20 mouse cellular contexts compared by ENCODE assay signal in the genomic region with DNA sequence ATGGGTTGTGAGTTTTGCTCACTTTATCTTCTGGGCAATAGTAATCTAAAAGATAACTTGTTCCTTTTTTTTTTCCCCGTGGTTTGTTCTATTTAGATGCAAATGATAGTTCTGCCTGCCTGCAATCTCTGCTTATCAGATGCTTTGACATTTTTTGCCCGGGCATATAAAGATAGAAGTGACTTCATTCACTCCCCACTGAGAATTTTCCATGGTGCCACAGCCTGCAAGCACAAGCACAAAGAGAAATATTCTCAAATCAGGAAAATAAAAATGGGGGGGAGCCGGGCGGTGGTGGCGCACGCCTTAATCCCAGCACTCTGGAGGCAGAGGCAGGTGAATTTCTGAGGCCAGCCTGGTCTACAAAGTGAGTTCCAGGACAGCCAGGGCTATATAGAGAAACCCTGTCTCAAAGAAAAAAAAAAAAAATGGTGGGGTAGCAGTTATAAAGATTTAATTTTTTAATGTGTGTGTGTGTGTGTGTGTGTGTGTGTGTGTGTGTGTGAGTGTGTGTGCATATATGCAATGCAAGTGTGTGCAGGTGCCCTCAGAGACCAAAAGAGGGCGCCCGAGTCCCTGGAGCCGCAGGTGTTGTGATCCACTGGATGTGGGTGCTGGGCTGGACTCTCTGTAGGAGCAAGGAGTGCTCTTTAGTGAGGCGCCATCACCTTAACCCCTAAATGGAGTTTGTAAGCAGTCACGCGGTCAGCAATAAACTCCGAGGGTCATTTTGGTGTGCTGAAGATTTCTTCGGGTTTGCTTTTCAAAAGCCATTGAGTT. TPM values are rescaled to one million over a fixed set of nuclear protein-coding genes. Genes with fewer than 3 reads are reported as not detected.
DNase-seq lines count a peak whose midpoint lies in the region; ATAC-seq and TF ChIP-seq lines count a peak whose summit lies in the region.
"Had no signal": no experiment of that assay in that cellular context is flagged by ENCODE, and none has a peak within 500 bp of the region (broad histone marks: within the 10 kb centered on the region; RNA-seq: fewer than 3 reads in every experiment).

No protein-coding gene starts in this region.

- H3K4me1 ChIP-seq in midbrain, postnatal 0 days (ENCODE audit: insufficient read depth, low read length), result no peaks in the 10 kb centered on the region; the same call in 1 of the 2 replicates
- peaks cover 16% of the 10 kb centered on the region; the same call in 1 of the 2 replicates for H3K4me1 ChIP-seq in midbrain, embryonic 16.5 days (ENCODE audit: control insufficient read depth, insufficient read depth, low read length)
- H3K4me1 ChIP-seq in ES-Bruce4 (ENCODE audit: control insufficient read depth, insufficient read depth, low read length), result no peaks in the 10 kb centered on the region
- H3K4me1 ChIP-seq in lung, adult 2 months (ENCODE audit: control insufficient read depth, insufficient read depth, low read length), result peaks cover 18% of the 10 kb centered on the region

- peak; percentile 13; the same call in 1 of the 2 replicates for TF ChIP-seq CTCF in midbrain, postnatal 0 days (IDR thresholded peaks at IDR 0.05)
- peak; percentile 30 for TF ChIP-seq CTCF in ES-Bruce4 (IDR thresholded peaks at IDR 0.05; ENCODE audit: low read depth, low read length)
- no peak for TF ChIP-seq CTCF in lung, adult 2 months (IDR thresholded peaks at IDR 0.05; ENCODE audit: insufficient read depth, low read length)

- no peaks in the 10 kb centered on the region for H3K27me3 ChIP-seq in midbrain, postnatal 0 days (ENCODE audit: insufficient read depth, low read length)
- H3K27me3 ChIP-seq in midbrain, embryonic 16.5 days (ENCODE audit: control insufficient read depth, insufficient read depth, low read depth, low read length), result no peaks in the 10 kb centered on the region
- no peaks in the 10 kb centered on the region for H3K27me3 ChIP-seq in ES-Bruce4 (ENCODE audit: control insufficient read depth, insufficient read depth, low read length, poor library complexity, severe bottlenecking)
- H3K27me3 ChIP-seq: forebrain, embryonic 13.5 days; hindbrain, embryonic 12.5 days; intestine, embryonic 15.5 days had no signal

- no peaks in the 10 kb centered on the region for H3K36me3 ChIP-seq in midbrain, postnatal 0 days (ENCODE audit: insufficient read depth, low read length)
- H3K36me3 ChIP-seq in midbrain, embryonic 16.5 days (ENCODE audit: control insufficient read depth, insufficient read depth, low read length), result no peaks in the 10 kb centered on the region
- no peaks in the 10 kb centered on the region for H3K36me3 ChIP-seq in ES-Bruce4 (ENCODE audit: control insufficient read depth, insufficient read depth, low read length, poor library complexity, severe bottlenecking)
- H3K36me3 ChIP-seq: hindbrain, embryonic 12.5 days; intestine, embryonic 15.5 days had no signal

- peak; percentile 69 for DNase-seq in cerebellum, adult 9-10 months
- DNase-seq in cerebellum, postnatal 14 days, result no peak
- no peak for DNase-seq in midbrain, postnatal 0 days (ENCODE audit: low spot score)
- peak; percentile 85 for DNase-seq in brain, adult 2 months (ENCODE audit: low read depth, low spot score)
- no peak for DNase-seq in neural tube, embryonic 10.5 days (ENCODE audit: extremely low spot score, low spot score)
- DNase-seq in lung, adult 2 months, result no peak
- DNase-seq: adrenal gland, adult 8-10 months; cerebellum, adult 11 months; gastrocnemius, postnatal 10 days; heart, postnatal 36 days; thymus, adult 18-20 months; thymus, postnatal 36 days had no signal

- no peaks in the 10 kb centered on the region for H3K9me3 ChIP-seq in midbrain, postnatal 0 days (ENCODE audit: low read length)
- H3K9me3 ChIP-seq in midbrain, embryonic 16.5 days (replicated peaks; ENCODE audit: control insufficient read depth, low read length, poor library complexity, severe bottlenecking), result no peaks in the 10 kb centered on the region
- H3K9me3 ChIP-seq in ES-Bruce4 (replicated peaks; ENCODE audit: control insufficient read depth, insufficient read depth, low read length, poor library complexity, severe bottlenecking), result no peaks in the 10 kb centered on the region
- H3K9me3 ChIP-seq: forebrain, embryonic 13.5 days; hindbrain, embryonic 12.5 days; intestine, embryonic 15.5 days had no signal

- H3K4me2 ChIP-seq in midbrain, postnatal 0 days (ENCODE audit: low read depth, low read length, poor library complexity, severe bottlenecking), result no peak overlapping the region
- no peak overlapping the region for H3K4me2 ChIP-seq in midbrain, embryonic 16.5 days (ENCODE audit: low read length)
- H3K4me2 ChIP-seq: forebrain, embryonic 13.5 days; hindbrain, embryonic 12.5 days; intestine, embryonic 15.5 days; midbrain, embryonic 11.5 days had no signal

- no peak for ATAC-seq in midbrain, postnatal 0 days (ENCODE audit: low FRiP score)
- ATAC-seq in midbrain, embryonic 16.5 days, result no peak
- ATAC-seq: forebrain, embryonic 13.5 days; hindbrain, postnatal 0 days; intestine, embryonic 15.5 days had no signal

- TF ChIP-seq POLR2A in ES-Bruce4 (IDR thresholded peaks at IDR 0.05; ENCODE audit: insufficient read depth, low read length), result no peak
- TF ChIP-seq POLR2A in lung, adult 2 months (IDR thresholded peaks at IDR 0.05; ENCODE audit: borderline replicate concordance, extremely low read depth, low read depth, low read length), result no peak

- no peak overlapping the region for H3K9ac ChIP-seq in midbrain, postnatal 0 days (replicated peaks; ENCODE audit: low read length, poor library complexity, severe bottlenecking)
- H3K9ac ChIP-seq in midbrain, embryonic 16.5 days (ENCODE audit: low read depth, low read length), result no peak overlapping the region
- H3K9ac ChIP-seq in ES-Bruce4 (ENCODE audit: low read depth, poor library complexity, severe bottlenecking), result no peak overlapping the region
- H3K9ac ChIP-seq: forebrain, embryonic 13.5 days; hindbrain, embryonic 12.5 days; intestine, embryonic 15.5 days had no signal

- WGBS in midbrain, postnatal 0 days, result 85% methylated on average over 14 of the region's 14 CpGs
- WGBS in midbrain, embryonic 16.5 days, result 91% methylated on average over 14 of the region's 14 CpGs
- 89% methylated on average over 14 of the region's 14 CpGs for WGBS in lung, adult 2 months

- TF ChIP-seq EP300 in ES-Bruce4 (IDR thresholded peaks at IDR 0.05; ENCODE audit: insufficient read depth, low read depth, low read length), result no peak

- no peak overlapping the region for H3K27ac ChIP-seq in midbrain, postnatal 0 days (ENCODE audit: low read depth, low read length)
- H3K27ac ChIP-seq in midbrain, embryonic 16.5 days (ENCODE audit: low read length), result no peak overlapping the region
- no peak overlapping the region for H3K27ac ChIP-seq in ES-Bruce4 (ENCODE audit: insufficient read depth, low read length)
- H3K27ac ChIP-seq: forebrain, embryonic 13.5 days; hindbrain, embryonic 12.5 days; hindbrain, postnatal 0 days; intestine, embryonic 15.5 days; layer of hippocampus, adult 2 months had no signal

- no peak overlapping the region for H3K4me3 ChIP-seq in midbrain, postnatal 0 days (ENCODE audit: low read depth, low read length)
- no peak overlapping the region for H3K4me3 ChIP-seq in midbrain, embryonic 16.5 days (ENCODE audit: low read depth, low read length)
- no peak overlapping the region for H3K4me3 ChIP-seq in ES-Bruce4 (ENCODE audit: low read depth, low read length)
- H3K4me3 ChIP-seq in lung, adult 2 months (replicated peaks; ENCODE audit: extremely low read depth, low read depth, low read length), result no peak overlapping the region
- H3K4me3 ChIP-seq: forebrain, embryonic 13.5 days; hindbrain, embryonic 12.5 days; intestine, embryonic 15.5 days; layer of hippocampus, adult 2 months had no signal

RNA-seq across cellular contexts. Expression of a gene that starts 22.1 kb away (rescaled TPM):
- total RNA-seq in midbrain, postnatal 0 days (2014; rRNA removed), result 19.5 and 22.4 TPM in 2 replicates
- 6.2 and 7.2 TPM in 2 replicates for polyA plus RNA-seq in midbrain, postnatal 0 days (2015; fragmentation: Nextera tagmentation; extraction: Ambion mirVana)
- polyA plus RNA-seq in midbrain, embryonic 16.5 days (2015; fragmentation: Nextera tagmentation; extraction: Ambion mirVana), result 9.4 and 12.4 TPM in 2 replicates
- polyA plus RNA-seq in ES-Bruce4 (2011; ENCODE audit: insufficient read depth, insufficient read length, low read depth, missing spikeins), result 18.5 and 21.7 TPM in 2 replicates
- polyA plus RNA-seq in lung, adult 2 months (2012; rRNA removed), result 150 and 153 TPM in 2 replicates

Comparison
In these comparisons a context has a peak if more than half of its experiments do, and no peak if none do; other contexts are left out.
1. DNase-seq: peak in cerebellum, adult 9-10 months (single experiment) and brain, adult 2 months (single experiment); none in cerebellum, postnatal 14 days (0 of 2), midbrain, postnatal 0 days (single experiment), neural tube, embryonic 10.5 days (single experiment) and lung, adult 2 months (single experiment).